ENCODE assay signal across 7 mouse cellular contexts in genomic region chr7:143294690-143295355, GRCm38 (mm10).
A peak's percentile ranks its signal among the peaks of the same experiment; 100 is the strongest.
DNase-seq lines count a peak whose midpoint lies in the region; ATAC-seq and TF ChIP-seq lines count a peak whose summit lies in the region.

No protein-coding gene starts in this region.

- no peak for DNase-seq in lung, embryonic 14.5 days
- no peak for DNase-seq in lung, postnatal 25 days (ENCODE audit: low spot score)
- no peak for DNase-seq in embryonic facial prominence, embryonic 11.5 days (ENCODE audit: low spot score)
- peak; percentile 29 for DNase-seq in naive thymus-derived CD4-positive, alpha-beta T cell, adult 2 months (ENCODE audit: low read depth)
- DNase-seq in left cerebral cortex, adult 18-20 months (ENCODE audit: low spot score in 2 of 2) = no peak
- no peak for DNase-seq in left cerebral cortex, postnatal 4 days

- peak overlapping the region; percentile 72 for H3K9ac ChIP-seq in lung, embryonic 14.5 days
- peak overlapping the region; percentile 69 for H3K9ac ChIP-seq in embryonic facial prominence, embryonic 11.5 days (replicated peaks; ENCODE audit: low read length)
- H3K9ac ChIP-seq in hindbrain, embryonic 16.5 days (ENCODE audit: low read depth, low read length) = peak overlapping the region; percentile 71

- peak overlapping the region; percentile 54 for H3K4me2 ChIP-seq in lung, embryonic 14.5 days
- H3K4me2 ChIP-seq in embryonic facial prominence, embryonic 11.5 days (ENCODE audit: low read depth, low read length) = peak overlapping the region; percentile 48
- peak overlapping the region; percentile 53 for H3K4me2 ChIP-seq in hindbrain, embryonic 16.5 days (ENCODE audit: low read length)

- H3K36me3 ChIP-seq in lung, embryonic 14.5 days (ENCODE audit: insufficient read depth) = no peaks in the 10 kb centered on the region
- no peaks in the 10 kb centered on the region for H3K36me3 ChIP-seq in embryonic facial prominence, embryonic 11.5 days (replicated peaks; ENCODE audit: control insufficient read depth, insufficient read depth, low read depth, low read length)
- H3K36me3 ChIP-seq in hindbrain, embryonic 16.5 days (ENCODE audit: control insufficient read depth, insufficient read depth, low read length) = no peaks in the 10 kb centered on the region

- intact Hi-C loops in left cerebral cortex, postnatal 4 days (cut with DNase I) = loop anchor here (10.0 kb wide), 1 partner anchor 170 kb away; the partner anchor contains the start of gene Cdkn1c

- H3K27ac ChIP-seq in lung, embryonic 14.5 days (ENCODE audit: low read depth) = peak overlapping the region; percentile 82; the same call in 1 of the 2 replicates
- H3K27ac ChIP-seq in embryonic facial prominence, embryonic 11.5 days (replicated peaks; ENCODE audit: low read depth, low read length) = peak overlapping the region; percentile 52; the same call in 1 of the 2 replicates
- H3K27ac ChIP-seq in hindbrain, embryonic 16.5 days (ENCODE audit: low read depth, low read length) = peak overlapping the region; percentile 76

- H3K4me3 ChIP-seq in lung, embryonic 14.5 days (ENCODE audit: low read depth, low read length) = peak overlapping the region; percentile 57
- peak overlapping the region; percentile 58 for H3K4me3 ChIP-seq in embryonic facial prominence, embryonic 11.5 days (ENCODE audit: low read depth, low read length)
- H3K4me3 ChIP-seq in hindbrain, embryonic 16.5 days (ENCODE audit: low read length) = peak overlapping the region; percentile 58

- TF ChIP-seq CTCF in lung, embryonic 14.5 days (IDR thresholded peaks at IDR 0.05; ENCODE audit: low read depth) = no peak

- WGBS in lung, embryonic 14.5 days = 47% methylated on average over 20 of the region's 20 CpGs
- 46% methylated on average over 20 of the region's 20 CpGs for WGBS in embryonic facial prominence, embryonic 11.5 days
- WGBS in hindbrain, embryonic 16.5 days = 51% methylated on average over 20 of the region's 20 CpGs

- no peak for ATAC-seq in lung, embryonic 14.5 days (ENCODE audit: insufficient read depth)
- ATAC-seq in embryonic facial prominence, embryonic 11.5 days (replicated peaks; ENCODE audit: insufficient number of reproducible peaks, low FRiP score, low TSS enrichment, low read depth) = no peak
- no peak for ATAC-seq in hindbrain, embryonic 16.5 days

- H3K27me3 ChIP-seq in lung, embryonic 14.5 days (ENCODE audit: insufficient read depth, low read length) = no peaks in the 10 kb centered on the region
- no peaks in the 10 kb centered on the region for H3K27me3 ChIP-seq in embryonic facial prominence, embryonic 11.5 days (ENCODE audit: control insufficient read depth, insufficient read depth, low read length)
- H3K27me3 ChIP-seq in hindbrain, embryonic 16.5 days (replicated peaks; ENCODE audit: control insufficient read depth, insufficient read depth, low read length) = no peaks in the 10 kb centered on the region

- peaks cover 7% of the 10 kb centered on the region for H3K4me1 ChIP-seq in lung, embryonic 14.5 days (ENCODE audit: insufficient read depth)
- H3K4me1 ChIP-seq in embryonic facial prominence, embryonic 11.5 days (ENCODE audit: control insufficient read depth, insufficient read depth, low read length) = no peaks in the 10 kb centered on the region
- peaks cover 8% of the 10 kb centered on the region for H3K4me1 ChIP-seq in hindbrain, embryonic 16.5 days (ENCODE audit: control insufficient read depth, insufficient read depth, low read depth, low read length)

- H3K9me3 ChIP-seq in lung, embryonic 14.5 days (ENCODE audit: low read depth, low read length) = peaks cover 9% of the 10 kb centered on the region; the same call in 1 of the 2 replicates
- H3K9me3 ChIP-seq in embryonic facial prominence, embryonic 11.5 days (replicated peaks; ENCODE audit: control insufficient read depth, low read length) = no peaks in the 10 kb centered on the region
- peaks cover 8% of the 10 kb centered on the region for H3K9me3 ChIP-seq in hindbrain, embryonic 16.5 days (ENCODE audit: control insufficient read depth, low read length)
